Mouse (Mus musculus) CH12.LX (cell line): ENCODE measurements around the gene Abca4. TPM values are rescaled to one million over a fixed set of nuclear protein-coding genes. Genes with fewer than 3 reads are reported as not detected.

Source experiments
- DNase-seq: peaks from one replicate; pipeline ENCODE4 v3.0.0-alpha.2; 2013; ENCODE audit errors: extremely low read depth
- H3K27ac ChIP-seq: 2 replicates; pipeline ENCODE4 v1.5.1; 2012; ENCODE audit warnings: low read depth, mild to moderate bottlenecking, control low read depth, moderate library complexity; ENCODE audit not compliant: insufficient read depth
- H3K27me3 ChIP-seq: replicated peaks from 2 replicates; pipeline ENCODE3; 2012; ENCODE audit warnings: inconsistent platforms
- H3K36me3 ChIP-seq, 2 experiments: replicated peaks in 1 of 2; 2 replicates each; pipeline versions ENCODE3 to v1.6.1; 2012; ENCODE audit warnings: inconsistent platforms in 1 of 2, low read length in 1 of 2, mild to moderate bottlenecking in 1 of 2, mixed read lengths in 1 of 2, moderate library complexity in 1 of 2; ENCODE audit not compliant: control insufficient read depth in 1 of 2, insufficient read depth in 1 of 2
- H3K4me1 ChIP-seq, 2 experiments: 2 replicates each; pipeline ENCODE4 v1.6.1; 2012; ENCODE audit warnings: inconsistent platforms in 1 of 2, moderate library complexity in 1 of 2; ENCODE audit not compliant: insufficient read depth in 2 of 2, control insufficient read depth in 1 of 2
- H3K4me2 ChIP-seq: 2 replicates; pipeline ENCODE4 v1.6.1; 2012; ENCODE audit warnings: low read depth, mild to moderate bottlenecking, control low read depth; ENCODE audit not compliant: poor library complexity, insufficient read depth, severe bottlenecking
- H3K4me3 ChIP-seq, 3 experiments: fragments of 150-350 bp in 1 of 3; sonication (generic) in 1 of 3; replicated peaks in 1 of 3; 2 replicates each; pipeline versions ENCODE3 to v1.5.1; 2011 to 2012; ENCODE audit warnings: low read depth in 2 of 3, low read length in 2 of 3, mild to moderate bottlenecking in 2 of 3, moderate library complexity in 2 of 3, control low read depth in 1 of 3, improper control_type of control experiment in 1 of 3, inconsistent platforms in 1 of 3, mixed read lengths in 1 of 3; ENCODE audit not compliant: poor library complexity in 1 of 3
- H3K79me2 ChIP-seq: replicated peaks from 2 replicates; pipeline ENCODE4 v1.6.1; 2012; ENCODE audit warnings: mild to moderate bottlenecking, moderate library complexity; ENCODE audit not compliant: control insufficient read depth, poor library complexity, insufficient read depth, severe bottlenecking; ENCODE audit errors: extremely low read depth
- H3K9ac ChIP-seq: 2 replicates; pipeline ENCODE4 v1.6.1; 2012; ENCODE audit warnings: low read depth, mild to moderate bottlenecking, control low read depth, moderate library complexity; ENCODE audit not compliant: insufficient read depth
- H3K9me3 ChIP-seq: replicated peaks from 2 replicates; pipeline ENCODE3; 2012; ENCODE audit warnings: low read length, inconsistent platforms, mixed read lengths
- CHD2 ChIP-seq: IDR thresholded peaks from 2 replicates; pipeline ENCODE4 v1.6.1; 2011; ENCODE audit warnings: low read length, improper control_type of control experiment
- E2F4 ChIP-seq: IDR thresholded peaks from 2 replicates; pipeline ENCODE4 v1.6.1; 2011; ENCODE audit warnings: low read depth, low read length, improper control_type of control experiment; ENCODE audit not compliant: insufficient replicate concordance
- ELF1 ChIP-seq: IDR thresholded peaks from 2 replicates; pipeline ENCODE4 v1.6.1; 2014; ENCODE audit warnings: low read depth, mild to moderate bottlenecking, inconsistent platforms, low read length, improper control_type of control experiment
- ETS1 ChIP-seq: conservative IDR thresholded peaks from 2 replicates; pipeline ENCODE4 v1.6.1; 2012; ENCODE audit warnings: low read depth, mild to moderate bottlenecking, inconsistent platforms, low read length, improper control_type of control experiment, moderate library complexity
- GABPA ChIP-seq: IDR thresholded peaks from 2 replicates; pipeline ENCODE4 v1.6.1; 2012; ENCODE audit warnings: low read depth, low read length, improper control_type of control experiment, inconsistent platforms; ENCODE audit not compliant: insufficient replicate concordance
- IRF4 ChIP-seq: IDR thresholded peaks from 2 replicates; pipeline ENCODE4 v1.6.1; 2014; ENCODE audit warnings: low read depth, mild to moderate bottlenecking, inconsistent platforms, low read length, improper control_type of control experiment
- JUN ChIP-seq: IDR thresholded peaks from 2 replicates; pipeline ENCODE4 v1.6.1; 2011; ENCODE audit warnings: low read depth, mild to moderate bottlenecking, low read length, improper control_type of control experiment, moderate library complexity; ENCODE audit not compliant: insufficient read depth
- JUND ChIP-seq: conservative IDR thresholded peaks from 2 replicates; pipeline ENCODE4 v1.6.1; 2011; ENCODE audit warnings: low read depth, low read length, improper control_type of control experiment
- KAT2A ChIP-seq: IDR thresholded peaks from 2 replicates; pipeline ENCODE4 v1.6.1; 2012; ENCODE audit warnings: low read length, improper control_type of control experiment, inconsistent platforms; ENCODE audit not compliant: insufficient replicate concordance
- MAFK ChIP-seq: IDR thresholded peaks from 2 replicates; pipeline ENCODE4 v1.6.1; 2011; ENCODE audit warnings: low read length, improper control_type of control experiment; ENCODE audit not compliant: insufficient replicate concordance
- MAX ChIP-seq: IDR thresholded peaks from 2 replicates; pipeline ENCODE4 v1.6.1; 2011; ENCODE audit warnings: low read length, improper control_type of control experiment
- MXI1 ChIP-seq: IDR thresholded peaks from 2 replicates; pipeline ENCODE4 v1.6.1; 2011; ENCODE audit warnings: mild to moderate bottlenecking, low read depth, low read length, improper control_type of control experiment
- NRF1 ChIP-seq: IDR thresholded peaks from 2 replicates; pipeline ENCODE4 v1.6.1; 2014; ENCODE audit warnings: low read depth, mild to moderate bottlenecking, inconsistent platforms, low read length, improper control_type of control experiment, moderate library complexity
- RAD21 ChIP-seq: IDR thresholded peaks from 2 replicates; pipeline ENCODE4 v1.6.1; 2011; ENCODE audit warnings: low read depth, mild to moderate bottlenecking, low read length, improper control_type of control experiment, moderate library complexity
- SIN3A ChIP-seq: IDR thresholded peaks from 2 replicates; pipeline ENCODE4 v1.6.1; 2012; ENCODE audit warnings: low read length, improper control_type of control experiment, inconsistent platforms
- SMC3 ChIP-seq: IDR thresholded peaks from 2 replicates; pipeline ENCODE4 v1.6.1; 2011; ENCODE audit warnings: low read depth, low read length, improper control_type of control experiment
- TBP ChIP-seq: conservative IDR thresholded peaks from 2 replicates; pipeline ENCODE4 v1.6.1; 2011; ENCODE audit warnings: low read depth, low read length, improper control_type of control experiment
- UBTF ChIP-seq: IDR thresholded peaks from 2 replicates; pipeline ENCODE4 v1.6.1; 2012; ENCODE audit warnings: low read depth, mild to moderate bottlenecking, inconsistent platforms, low read length, improper control_type of control experiment, moderate library complexity
- ZC3H11A ChIP-seq: IDR thresholded peaks from 2 replicates; pipeline ENCODE4 v1.6.1; 2012; ENCODE audit warnings: low read depth, mild to moderate bottlenecking, inconsistent platforms, low read length, improper control_type of control experiment
- dilution Hi-C: fragments of 300-500 bp; cut with MboI; formaldehyde crosslinking; loops from 2 replicates; pipeline ENCODE4 v1.14.3; 2020; ENCODE audit warnings: low sequenced_read_pairs; ENCODE audit not compliant: extremely low pct_unique_long_range_greater_than_20kb, extremely low pct_ligation_motif_present
- in situ Hi-C: fragments of 300-500 bp; cut with MboI; formaldehyde crosslinking; loops from 3 replicates; pipeline ENCODE4 v1.14.3; 2019; ENCODE audit warnings: low sequenced_read_pairs, low pct_ligation_motif_present, low pct_unique_long_range_greater_than_20kb, mixed read lengths
- polyA plus RNA-seq: library from polyadenylated mRNA; unstranded; fragments of >175 nt; gene quantifications from 2 replicates; pipeline ENCODE4 v1.2.1, GENCODE M21; 2012; ENCODE audit warnings: low read depth; ENCODE audit not compliant: insufficient read length
- total RNA-seq, 2 experiments: library from RNA; depleted of rRNA; stranded (reverse); fragments of 300-350 nt in 1 of 2; fragments of >200 nt in 1 of 2; gene quantifications; 2 replicates each; pipeline ENCODE4 v1.2.3; 2012 to 2014

Abca4 gene
- total and polyA plus RNA-seq, 3 experiments, result 0.34 to 0.57 (median 0.46) TPM

DNA sequence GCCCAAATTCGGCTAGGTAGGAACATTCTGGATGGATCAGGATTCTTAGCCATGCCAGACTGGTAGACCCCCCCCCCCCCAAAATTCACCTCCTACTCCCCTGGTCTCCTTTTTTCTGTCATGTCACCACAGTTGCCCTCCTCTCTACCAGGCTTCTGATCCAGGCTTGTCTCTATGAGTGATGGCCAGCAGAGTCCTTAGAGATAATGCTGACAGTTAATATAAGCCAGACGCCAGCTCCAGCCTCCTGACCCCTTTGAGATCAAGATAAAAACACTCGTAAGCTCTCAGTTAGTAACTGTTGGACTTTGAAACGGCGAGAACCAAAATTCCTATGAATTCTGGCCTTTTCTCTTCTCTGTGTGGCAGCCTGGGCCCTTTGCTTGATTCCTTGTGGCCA, 89.0 kb downstream of the Abca4 start:
- Histone ChIP-seq H3K27ac (no peak overlapping the region), H3K4me1 (peaks cover 0 to 8% of the 10 kb centered on the region in 2 experiments; a peak in 1 of 4 replicates), H3K9me3 (no peaks in the 10 kb centered on the region), H3K4me2 (no peak overlapping the region)
- TF ChIP-seq TBP (no peak), ELF1 (no peak), ETS1 (no peak), CHD2 (no peak), MXI1 (no peak), SMC3 (no peak), UBTF (no peak), KAT2A (no peak), RAD21 (no peak), MAX (no peak)
- TF ChIP-seq, all 38 proteins: peak for 0
- no peak overlapping the region for H3K4me3 ChIP-seq
- dilution Hi-C loops, result no loop called here
- no peak overlapping the region for H3K9ac ChIP-seq
- H3K79me2 ChIP-seq, result no peaks in the 10 kb centered on the region
- H3K36me3 ChIP-seq, result no peaks in the 10 kb centered on the region
- no peaks in the 10 kb centered on the region for H3K27me3 ChIP-seq
- in situ Hi-C loops, result loop anchor here (25.0 kb wide), 1 partner anchor 596 kb away; the partner anchor contains the start of gene Slc44a3
- no peak for DNase-seq

DNA sequence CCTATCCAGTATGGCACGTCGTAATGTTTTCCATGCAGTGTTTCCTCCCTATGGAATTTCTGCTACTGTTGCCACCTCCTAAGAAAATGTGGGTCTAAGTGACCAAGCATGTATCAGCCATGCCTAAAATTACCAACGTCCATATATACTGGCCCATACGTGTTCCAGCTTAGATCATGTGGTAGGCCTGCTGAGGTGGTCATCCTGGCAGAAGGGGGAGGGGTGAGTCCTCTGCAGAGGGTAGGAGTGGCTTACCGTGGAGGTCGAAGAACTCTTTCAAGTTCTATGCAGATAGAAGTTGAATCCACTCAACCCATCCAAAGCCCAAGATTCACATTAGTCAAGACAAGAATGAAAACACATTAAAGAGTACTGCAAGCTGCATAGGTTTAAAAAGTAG, 89.6 kb downstream of the Abca4 start:
- in situ Hi-C loops (loop anchor here (25.0 kb wide), 1 partner anchor 597 kb away; the partner anchor contains the start of gene Slc44a3), dilution Hi-C loops (no loop called here)
- Histone ChIP-seq H3K36me3 (no peaks in the 10 kb centered on the region), H3K9ac (no peak overlapping the region), H3K27ac (no peak overlapping the region), H3K9me3 (no peaks in the 10 kb centered on the region), H3K4me1 (peaks cover 0 to 8% of the 10 kb centered on the region in 2 experiments; a peak in 1 of 4 replicates), H3K79me2 (no peaks in the 10 kb centered on the region), H3K4me3 (no peak overlapping the region), H3K27me3 (no peaks in the 10 kb centered on the region), H3K4me2 (no peak overlapping the region)
- DNase-seq, result no peak
- TF ChIP-seq MAFK (no peak), E2F4 (no peak), RAD21 (no peak), MAX (no peak), SIN3A (no peak), JUND (no peak), IRF4 (no peak), GABPA (no peak), JUN (no peak), SMC3 (no peak), NRF1 (no peak), ZC3H11A (no peak)
